Mouse (Mus musculus): ENCODE results near the gene Mex3b. TPM values are rescaled to one million over a fixed set of nuclear protein-coding genes. Genes with fewer than 3 reads are reported as not detected.

Mex3b gene
- 41.0 and 42.9 TPM in 2 replicates for polyA plus RNA-seq (2015; fragmentation: Nextera tagmentation; extraction: Ambion mirVana)

- H3K27ac ChIP-seq: peak within 1 kb of the TSS; percentile 100
- ATAC-seq: no peak
- H3K4me1 ChIP-seq (replicated peaks): peaks cover 28% of the 10 kb centered on the region
- peak within 1 kb of the TSS; percentile 99 for H3K4me3 ChIP-seq (replicated peaks)
- no peaks in the 10 kb centered on the region for H3K9me3 ChIP-seq
- peaks cover 18% of the 10 kb centered on the region for H3K36me3 ChIP-seq
- WGBS: under 1% methylated on average over 84 of the region's 87 CpGs
- no peaks in the 10 kb centered on the region for H3K27me3 ChIP-seq
- peak within 1 kb of the TSS; percentile 100 for H3K9ac ChIP-seq (replicated peaks)
- H3K4me2 ChIP-seq (replicated peaks): peak within 1 kb of the TSS; percentile 99
Observed at GRCm38 (mm10) chr7:82867271-82868121, at the start of gene Mex3b. Gene Mex3b (plus strand): TSS chr7:82867333.

GRCm38 (mm10) chr7:82819541-82819940, 47.6 kb upstream of the Mex3b start:
- 0 out of 2 replicates have a peak, but pooled peaks cover 7% of the 10 kb centered on the region for H3K9me3 ChIP-seq
- 86% methylated on average over 7 of the region's 7 CpGs for WGBS
- H3K4me3 ChIP-seq (replicated peaks): no peak overlapping the region
- no peaks in the 10 kb centered on the region for H3K4me1 ChIP-seq (replicated peaks)
- H3K27ac ChIP-seq: no peak overlapping the region
- H3K4me2 ChIP-seq (replicated peaks): no peak overlapping the region
- ATAC-seq: no peak
- H3K27me3 ChIP-seq: no peaks in the 10 kb centered on the region
- H3K9ac ChIP-seq (replicated peaks): no peak overlapping the region
- H3K36me3 ChIP-seq: no peaks in the 10 kb centered on the region

- Histone ChIP-seq H3K27ac (no peak overlapping the region), H3K9me3 (0 out of 2 replicates have a peak, but pooled peaks cover 7% of the 10 kb centered on the region), H3K27me3 (no peaks in the 10 kb centered on the region), H3K4me1 (replicated peaks) (no peaks in the 10 kb centered on the region), H3K4me3 (replicated peaks) (no peak overlapping the region), H3K36me3 (no peaks in the 10 kb centered on the region), H3K4me2 (replicated peaks) (no peak overlapping the region), H3K9ac (replicated peaks) (no peak overlapping the region)
- no peak for ATAC-seq
- WGBS: 82% methylated on average over 4 of the region's 4 CpGs
Observed at GRCm38 (mm10) chr7:82820661-82821060, 46.5 kb upstream of the Mex3b start.

- no peaks in the 10 kb centered on the region for H3K4me1 ChIP-seq (replicated peaks)
- no peaks in the 10 kb centered on the region for H3K36me3 ChIP-seq
- 0 out of 2 replicates have a peak, but pooled peaks cover 7% of the 10 kb centered on the region for H3K9me3 ChIP-seq
- no peak overlapping the region for H3K4me3 ChIP-seq (replicated peaks)
- ATAC-seq: no peak
- H3K9ac ChIP-seq (replicated peaks): no peak overlapping the region
- H3K4me2 ChIP-seq (replicated peaks): no peak overlapping the region
- 81% methylated on average over 3 of the region's 3 CpGs for WGBS
- H3K27ac ChIP-seq: no peak overlapping the region
- no peaks in the 10 kb centered on the region for H3K27me3 ChIP-seq
Observed at GRCm38 (mm10) chr7:82821501-82821900, 45.6 kb upstream of the Mex3b start.

- Histone ChIP-seq H3K4me3 (replicated peaks) (no peak overlapping the region), H3K9ac (replicated peaks) (no peak overlapping the region), H3K9me3 (no peaks in the 10 kb centered on the region), H3K27me3 (no peaks in the 10 kb centered on the region), H3K27ac (no peak overlapping the region), H3K36me3 (no peaks in the 10 kb centered on the region), H3K4me2 (replicated peaks) (no peak overlapping the region), H3K4me1 (replicated peaks) (no peaks in the 10 kb centered on the region)
- no peak for ATAC-seq
- WGBS: 39% methylated on average over 1 of the region's 1 CpGs
Observed at GRCm38 (mm10) chr7:82822528-82822927, 44.6 kb upstream of the Mex3b start.

GRCm38 (mm10) chr7:82828193-82828592, 38.9 kb upstream of the Mex3b start:
- Histone ChIP-seq H3K4me3 (replicated peaks) (no peak overlapping the region), H3K27me3 (no peaks in the 10 kb centered on the region), H3K36me3 (no peaks in the 10 kb centered on the region), H3K9ac (replicated peaks) (no peak overlapping the region), H3K9me3 (no peaks in the 10 kb centered on the region), H3K27ac (no peak overlapping the region), H3K4me2 (replicated peaks) (no peak overlapping the region), H3K4me1 (replicated peaks) (no peaks in the 10 kb centered on the region)
- WGBS: 77% methylated on average over 2 of the region's 2 CpGs
- no peak for ATAC-seq

GRCm38 (mm10) chr7:82829516-82829915, 37.6 kb upstream of the Mex3b start:
- H3K4me2 ChIP-seq (replicated peaks): no peak overlapping the region
- no peaks in the 10 kb centered on the region for H3K9me3 ChIP-seq
- no peaks in the 10 kb centered on the region for H3K36me3 ChIP-seq
- ATAC-seq: no peak
- WGBS: 95% methylated on average over 3 of the region's 3 CpGs
- no peak overlapping the region for H3K9ac ChIP-seq (replicated peaks)
- 0 out of 2 replicates have a peak, but pooled peaks cover 4% of the 10 kb centered on the region for H3K4me1 ChIP-seq (replicated peaks)
- H3K27me3 ChIP-seq: no peaks in the 10 kb centered on the region
- H3K4me3 ChIP-seq (replicated peaks): no peak overlapping the region
- H3K27ac ChIP-seq: no peak overlapping the region

GRCm38 (mm10) chr7:82834471-82834870, 32.7 kb upstream of the Mex3b start:
- Histone ChIP-seq H3K4me1 (replicated peaks) (0 out of 2 replicates have a peak, but pooled peaks cover 6% of the 10 kb centered on the region), H3K4me2 (replicated peaks) (no peak overlapping the region), H3K27me3 (no peaks in the 10 kb centered on the region), H3K9me3 (no peaks in the 10 kb centered on the region), H3K27ac (no peak overlapping the region), H3K4me3 (replicated peaks) (no peak overlapping the region), H3K9ac (replicated peaks) (no peak overlapping the region), H3K36me3 (no peaks in the 10 kb centered on the region)
- ATAC-seq: no peak
- WGBS: 90% methylated on average over 4 of the region's 4 CpGs

GRCm38 (mm10) chr7:82838414-82838813, 28.7 kb upstream of the Mex3b start:
- Histone ChIP-seq H3K36me3 (no peaks in the 10 kb centered on the region), H3K27ac (no peak overlapping the region), H3K9me3 (no peaks in the 10 kb centered on the region), H3K4me2 (replicated peaks) (no peak overlapping the region), H3K4me3 (replicated peaks) (no peak overlapping the region), H3K27me3 (no peaks in the 10 kb centered on the region), H3K9ac (replicated peaks) (no peak overlapping the region), H3K4me1 (replicated peaks) (peaks cover 18% of the 10 kb centered on the region)
- ATAC-seq: no peak
- 62% methylated on average over 1 of the region's 1 CpGs for WGBS

- Histone ChIP-seq H3K27me3 (no peaks in the 10 kb centered on the region), H3K9ac (replicated peaks) (no peak overlapping the region), H3K4me3 (replicated peaks) (no peak overlapping the region), H3K9me3 (no peaks in the 10 kb centered on the region), H3K27ac (no peak overlapping the region), H3K36me3 (no peaks in the 10 kb centered on the region), H3K4me1 (replicated peaks) (peaks cover 15% of the 10 kb centered on the region), H3K4me2 (replicated peaks) (no peak overlapping the region)
- WGBS: 72% methylated on average over 11 of the region's 11 CpGs
- no peak for ATAC-seq
Observed at GRCm38 (mm10) chr7:82838965-82839675, 28.0 kb upstream of the Mex3b start.

- Histone ChIP-seq H3K9ac (replicated peaks) (no peak overlapping the region), H3K36me3 (no peaks in the 10 kb centered on the region), H3K4me1 (replicated peaks) (peaks cover 14% of the 10 kb centered on the region), H3K27me3 (no peaks in the 10 kb centered on the region), H3K27ac (peak overlapping the region; percentile 25), H3K9me3 (no peaks in the 10 kb centered on the region), H3K4me3 (replicated peaks) (no peak overlapping the region), H3K4me2 (replicated peaks) (peak overlapping the region; percentile 20; the same call in 1 of the 2 replicates)
- ATAC-seq: peak; percentile 34; the same call in 1 of the 2 replicates
- WGBS: 24% methylated on average over 10 of the region's 10 CpGs
Observed at GRCm38 (mm10) chr7:82842222-82842920, 24.8 kb upstream of the Mex3b start.

GRCm38 (mm10) chr7:82850756-82851155, 16.4 kb upstream of the Mex3b start:
- H3K9me3 ChIP-seq: no peaks in the 10 kb centered on the region
- H3K4me2 ChIP-seq (replicated peaks): no peak overlapping the region
- no peaks in the 10 kb centered on the region for H3K27me3 ChIP-seq
- H3K27ac ChIP-seq: no peak overlapping the region
- no peak overlapping the region for H3K4me3 ChIP-seq (replicated peaks)
- H3K4me1 ChIP-seq (replicated peaks): peaks cover 9% of the 10 kb centered on the region
- no peak overlapping the region for H3K9ac ChIP-seq (replicated peaks)
- H3K36me3 ChIP-seq: no peaks in the 10 kb centered on the region
- 89% methylated on average over 3 of the region's 3 CpGs for WGBS
- no peak for ATAC-seq

All from midbrain, embryonic 13.5 days (tissue).